Mouse (Mus musculus): Measurements from ENCODE around the gene Man1a2. TPM values are rescaled to one million over a fixed set of nuclear protein-coding genes. Genes with fewer than 3 reads are reported as not detected.

Gene Man1a2
- polyA plus RNA-seq, 1 experiment from 2014 or later, result 61.3 TPM

DNA sequence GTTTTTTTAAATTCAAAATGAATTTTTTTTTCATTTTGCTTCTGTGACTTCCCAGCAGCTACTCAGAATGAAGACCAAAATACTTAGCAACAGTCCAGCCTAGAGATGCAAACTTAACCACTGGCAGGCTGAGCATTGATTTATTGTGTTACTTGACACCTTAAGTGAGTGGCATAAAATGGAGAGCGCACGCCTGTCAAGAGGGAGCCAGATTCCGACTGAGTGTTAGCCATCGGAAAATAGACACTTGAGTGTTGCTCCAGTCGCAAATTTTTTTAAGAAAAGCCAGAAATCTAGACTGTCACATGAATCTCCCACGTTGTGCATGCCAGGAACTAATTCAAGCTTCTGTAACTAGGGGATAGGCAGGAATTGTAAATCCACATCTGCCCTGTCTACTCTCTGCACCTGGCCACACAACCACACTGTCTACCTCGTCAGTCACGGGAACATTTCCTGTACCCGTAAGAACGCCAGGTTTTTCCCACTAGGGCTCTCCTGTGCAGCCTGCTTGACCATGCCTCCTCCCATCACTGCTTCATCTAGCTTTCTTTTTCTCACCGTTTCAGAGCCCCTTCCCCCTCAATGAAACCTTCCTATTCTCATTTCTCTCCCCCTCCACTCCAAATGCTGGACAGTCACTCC lies 3.7 kb downstream of the Man1a2 start:
- Histone ChIP-seq H3K27me3 (no peaks in the 10 kb centered on the region), H3K4me2 (replicated peaks) (peak overlapping the region; percentile 73), H3K4me3 (peak overlapping the region; percentile 26), H3K36me3 (no peaks in the 10 kb centered on the region), H3K9me3 (no peaks in the 10 kb centered on the region), H3K27ac (replicated peaks) (no peak overlapping the region), H3K9ac (replicated peaks) (no peak overlapping the region), H3K4me1 (peaks cover 35% of the 10 kb centered on the region)
- WGBS, result 26% methylated on average over 11 of the region's 11 CpGs
- ATAC-seq (ENCODE audit: low FRiP score, low read depth), result no peak

DNA sequence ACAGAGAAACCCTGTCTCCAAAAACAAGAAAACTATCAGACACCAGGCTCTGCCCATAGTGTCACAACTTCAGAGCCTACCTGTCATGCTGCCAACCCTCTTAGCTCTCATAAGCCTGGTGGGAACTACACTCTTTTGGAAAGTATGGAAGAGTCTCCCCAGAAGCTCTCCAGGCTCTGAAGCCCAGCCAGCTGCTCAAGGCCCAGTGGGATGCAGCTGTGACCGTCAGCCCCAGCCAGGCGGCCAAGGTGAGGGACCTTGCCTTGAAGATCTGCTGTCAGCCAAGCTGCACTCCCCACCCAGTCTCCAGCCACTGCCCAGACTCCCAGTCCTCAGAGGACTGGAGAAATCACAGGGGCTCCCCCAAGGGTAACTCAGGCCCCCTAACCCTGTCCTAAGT lies 5.1 kb downstream of the Man1a2 start:
- no peak overlapping the region for H3K9ac ChIP-seq (replicated peaks)
- ATAC-seq (ENCODE audit: low FRiP score, low read depth), result no peak
- H3K36me3 ChIP-seq, result no peaks in the 10 kb centered on the region
- H3K27me3 ChIP-seq, result no peaks in the 10 kb centered on the region
- WGBS, result 81% methylated on average over 2 of the region's 2 CpGs
- no peaks in the 10 kb centered on the region for H3K9me3 ChIP-seq
- H3K4me1 ChIP-seq, result peaks cover 35% of the 10 kb centered on the region
- H3K4me3 ChIP-seq, result no peak overlapping the region
- no peak overlapping the region for H3K27ac ChIP-seq (replicated peaks)
- H3K4me2 ChIP-seq (replicated peaks), result no peak overlapping the region

DNA sequence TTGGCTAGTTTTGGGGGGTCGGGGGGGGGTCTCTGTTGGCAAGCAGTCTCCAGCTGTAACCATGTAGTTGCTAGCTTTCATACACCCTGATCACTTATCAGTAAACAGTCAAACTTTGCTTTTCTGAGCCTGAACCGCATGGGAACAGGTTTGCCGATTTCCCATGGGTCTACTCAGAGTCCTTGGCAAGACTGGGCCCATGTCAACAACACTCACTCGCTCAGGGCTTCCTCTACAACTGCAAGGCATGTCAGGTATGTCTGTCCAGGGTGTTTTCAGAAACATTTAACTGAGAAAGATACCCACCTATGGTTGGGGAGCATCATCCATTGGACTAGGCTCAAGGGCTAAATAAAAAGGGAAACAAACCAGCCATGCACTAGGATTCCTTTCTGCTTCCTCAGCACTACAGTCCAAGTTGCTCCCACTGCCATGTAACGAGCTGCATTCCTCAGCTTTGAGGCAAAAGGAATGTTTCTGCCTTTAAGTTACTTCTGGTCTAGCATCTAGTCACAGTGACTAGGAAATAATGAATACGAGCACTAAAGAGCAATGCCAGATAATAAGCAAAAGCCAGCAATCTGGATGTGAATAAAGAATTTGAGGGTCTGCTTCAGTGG lies 6.2 kb downstream of the Man1a2 start:
- no peaks in the 10 kb centered on the region for H3K9me3 ChIP-seq
- WGBS, result 91% methylated on average over 6 of the region's 6 CpGs
- H3K36me3 ChIP-seq, result no peaks in the 10 kb centered on the region
- H3K4me1 ChIP-seq, result peaks cover 32% of the 10 kb centered on the region
- H3K4me3 ChIP-seq, result no peak overlapping the region
- H3K27ac ChIP-seq (replicated peaks), result no peak overlapping the region
- no peaks in the 10 kb centered on the region for H3K27me3 ChIP-seq
- no peak overlapping the region for H3K9ac ChIP-seq (replicated peaks)
- no peak overlapping the region for H3K4me2 ChIP-seq (replicated peaks)
- ATAC-seq (ENCODE audit: low FRiP score, low read depth), result no peak

DNA sequence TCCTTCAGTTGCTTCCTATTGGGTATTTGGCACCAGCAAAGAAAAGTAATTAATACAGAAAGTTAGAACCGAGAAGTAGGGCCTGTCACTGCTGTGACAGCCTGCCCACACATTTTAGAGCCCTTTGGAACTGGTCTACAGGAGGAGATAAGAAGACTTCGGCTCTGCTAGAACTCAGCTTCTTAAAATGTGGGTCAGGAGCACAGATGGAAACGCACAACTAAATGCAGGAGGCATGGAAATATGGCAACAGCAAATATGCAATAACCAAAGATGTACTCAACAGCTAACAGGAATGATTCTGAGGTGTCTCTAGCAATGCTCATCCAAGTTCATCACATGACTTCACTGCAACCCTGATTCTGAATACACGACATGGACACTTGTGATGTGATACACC lies 10.2 kb downstream of the Man1a2 start:
- 0 out of 2 replicates have a peak, but pooled peaks cover 6% of the 10 kb centered on the region for H3K4me1 ChIP-seq
- ATAC-seq (ENCODE audit: low FRiP score, low read depth), result no peak
- H3K27me3 ChIP-seq, result no peaks in the 10 kb centered on the region
- H3K4me3 ChIP-seq, result no peak overlapping the region
- H3K4me2 ChIP-seq (replicated peaks), result no peak overlapping the region
- H3K9ac ChIP-seq (replicated peaks), result no peak overlapping the region
- H3K9me3 ChIP-seq, result no peaks in the 10 kb centered on the region
- 91% methylated on average over 4 of the region's 4 CpGs for WGBS
- H3K36me3 ChIP-seq, result no peaks in the 10 kb centered on the region
- no peak overlapping the region for H3K27ac ChIP-seq (replicated peaks)

DNA sequence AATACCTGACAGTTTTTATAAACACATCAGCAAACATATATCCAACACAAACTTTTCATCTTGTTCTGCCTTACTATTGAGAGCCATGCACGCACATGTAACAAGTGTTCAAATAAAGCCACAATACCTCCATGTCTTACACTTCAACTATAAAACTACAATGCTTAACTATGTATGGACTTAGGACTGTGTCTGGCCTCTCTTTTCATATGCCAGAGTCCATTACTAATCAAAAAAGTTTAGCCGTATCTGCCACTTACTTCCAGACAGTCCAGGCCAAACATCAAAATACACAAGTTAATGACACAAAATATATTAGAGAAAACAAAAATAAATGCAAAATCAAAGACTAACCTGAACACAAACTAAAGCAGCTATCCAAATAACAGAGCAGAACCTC lies 14.9 kb downstream of the Man1a2 start:
- no peak for ATAC-seq (ENCODE audit: low FRiP score, low read depth)
- no peaks in the 10 kb centered on the region for H3K9me3 ChIP-seq
- H3K27me3 ChIP-seq, result no peaks in the 10 kb centered on the region
- no peak overlapping the region for H3K4me2 ChIP-seq (replicated peaks)
- no peak overlapping the region for H3K27ac ChIP-seq (replicated peaks)
- H3K36me3 ChIP-seq, result no peaks in the 10 kb centered on the region
- H3K4me3 ChIP-seq, result no peak overlapping the region
- H3K4me1 ChIP-seq, result no peaks in the 10 kb centered on the region
- H3K9ac ChIP-seq (replicated peaks), result no peak overlapping the region
- 92% methylated on average over 2 of the region's 2 CpGs for WGBS

DNA sequence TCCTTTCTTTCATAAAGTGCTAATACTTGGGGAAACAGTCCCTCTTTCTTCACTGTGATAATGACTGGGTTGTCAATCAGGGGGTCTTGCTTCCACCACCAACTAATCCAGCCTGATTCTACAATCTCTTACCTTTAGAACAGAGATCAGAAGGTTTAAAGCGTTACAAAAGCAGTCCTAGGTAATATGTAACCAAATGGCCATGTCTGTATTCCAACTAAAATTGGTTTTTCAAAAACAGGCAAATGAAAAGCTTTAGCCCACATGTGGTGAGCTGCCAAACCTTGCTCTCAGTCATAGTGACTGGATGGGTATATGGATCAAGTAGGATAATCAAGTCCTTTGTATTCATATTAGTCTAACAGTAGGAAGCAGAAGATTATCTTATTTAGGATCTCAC lies 32.0 kb downstream of the Man1a2 start:
- WGBS, result 90% methylated on average over 1 of the region's 1 CpGs
- no peak overlapping the region for H3K27ac ChIP-seq (replicated peaks)
- H3K4me1 ChIP-seq, result no peaks in the 10 kb centered on the region
- no peak overlapping the region for H3K9ac ChIP-seq (replicated peaks)
- H3K9me3 ChIP-seq, result no peaks in the 10 kb centered on the region
- H3K4me3 ChIP-seq, result no peak overlapping the region
- H3K27me3 ChIP-seq, result no peaks in the 10 kb centered on the region
- no peak overlapping the region for H3K4me2 ChIP-seq (replicated peaks)
- ATAC-seq (ENCODE audit: low FRiP score, low read depth), result no peak
- peaks cover 6% of the 10 kb centered on the region; the same call in 1 of the 2 replicates for H3K36me3 ChIP-seq

DNA sequence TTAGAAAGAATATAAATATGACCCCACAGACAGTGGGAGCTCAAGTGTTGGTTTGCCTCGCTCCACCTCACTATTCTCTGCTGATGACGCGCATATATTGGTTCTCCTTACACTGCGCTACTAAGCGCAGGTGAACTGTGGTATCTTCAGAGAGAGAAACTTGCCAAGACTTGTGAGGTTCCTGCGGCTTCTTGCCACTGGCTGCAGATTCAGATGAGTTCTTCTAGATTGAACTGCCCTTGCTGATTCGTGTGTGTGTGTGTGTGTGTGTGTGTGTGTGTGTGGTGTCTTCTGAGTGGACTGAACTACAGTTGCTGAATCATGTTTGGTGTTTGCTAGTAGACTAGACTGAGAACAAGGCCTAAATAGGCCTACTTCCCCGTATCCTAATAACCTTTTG lies 43.7 kb downstream of the Man1a2 start:
- H3K9me3 ChIP-seq, result no peaks in the 10 kb centered on the region
- no peak for ATAC-seq (ENCODE audit: low FRiP score, low read depth)

DNA sequence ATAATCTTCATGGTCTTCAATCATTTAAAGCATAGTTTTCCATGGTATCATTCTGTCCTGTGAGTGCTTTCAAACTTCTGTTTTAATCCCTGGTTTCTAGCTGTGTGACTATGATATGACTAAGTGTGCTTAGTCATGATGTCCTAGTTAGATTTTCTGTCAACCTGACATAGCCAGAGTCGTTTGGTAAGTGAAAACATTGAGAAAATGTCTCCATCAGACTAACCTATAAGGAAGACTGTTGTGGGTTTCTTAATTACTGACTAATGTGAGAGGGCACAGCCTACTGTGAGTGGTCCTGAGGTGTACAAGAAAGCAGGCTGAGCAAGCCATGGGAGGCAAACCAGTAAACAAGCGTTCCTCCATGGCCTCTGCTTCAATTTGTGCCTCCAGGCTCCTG lies 49.0 kb downstream of the Man1a2 start:
- no peak for ATAC-seq (ENCODE audit: low FRiP score, low read depth)
- Histone ChIP-seq H3K4me2 (replicated peaks) (no peak overlapping the region), H3K4me1 (no peaks in the 10 kb centered on the region), H3K9ac (replicated peaks) (no peak overlapping the region), H3K4me3 (no peak overlapping the region), H3K27me3 (no peaks in the 10 kb centered on the region), H3K36me3 (no peaks in the 10 kb centered on the region), H3K9me3 (no peaks in the 10 kb centered on the region), H3K27ac (replicated peaks) (no peak overlapping the region)
- WGBS, result 87% methylated on average over 2 of the region's 2 CpGs

More for the DNA sequence above, 43.7 kb downstream of the Man1a2 start:
- Histone ChIP-seq H3K27me3 (no peaks in the 10 kb centered on the region), H3K4me2 (replicated peaks) (no peak overlapping the region), H3K27ac (replicated peaks) (no peak overlapping the region), H3K4me3 (no peak overlapping the region), H3K9ac (replicated peaks) (no peak overlapping the region), H3K4me1 (no peaks in the 10 kb centered on the region), H3K36me3 (peaks cover 3% of the 10 kb centered on the region; the same call in 1 of the 2 replicates)
- 95% methylated on average over 8 of the region's 8 CpGs for WGBS

DNA sequence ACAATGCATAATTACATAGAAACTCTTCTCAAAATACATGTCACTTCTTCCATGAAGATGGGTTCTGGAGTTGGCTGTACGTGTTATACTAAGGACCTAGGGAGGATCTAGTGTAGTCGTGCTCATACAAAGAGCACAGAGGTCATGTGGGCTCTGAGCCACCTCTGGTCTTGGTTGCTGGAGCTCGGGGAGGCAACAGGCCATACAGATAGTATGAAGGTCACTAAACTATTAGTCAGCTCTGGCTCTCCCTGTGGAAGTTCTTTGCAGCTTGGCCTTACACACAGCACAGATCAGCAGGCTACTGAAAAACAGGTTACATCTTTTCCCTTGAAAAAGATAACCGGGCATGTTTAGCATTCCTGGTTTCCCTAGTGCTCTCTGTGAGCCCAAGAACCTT lies 50.5 kb downstream of the Man1a2 start:
- H3K27me3 ChIP-seq, result no peaks in the 10 kb centered on the region

DNA sequence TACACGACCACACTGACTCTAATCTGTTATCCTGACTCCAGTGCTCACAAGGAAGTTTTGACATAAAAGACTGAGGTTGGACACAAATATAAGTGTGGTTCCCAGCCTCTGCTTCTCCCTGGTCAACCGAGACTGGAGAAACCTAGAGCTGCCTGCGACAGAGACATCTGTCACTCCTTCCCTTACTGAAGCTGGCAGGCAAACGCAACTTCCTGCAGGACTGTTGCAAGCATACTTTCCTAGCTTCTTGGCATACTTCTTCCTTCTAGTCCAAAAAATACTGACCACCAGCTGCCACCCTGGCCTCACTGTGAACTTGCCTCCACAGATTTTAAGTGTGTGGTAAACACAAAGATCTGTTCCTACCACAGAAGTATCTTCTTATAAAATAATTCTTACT lies 66.8 kb downstream of the Man1a2 start:
- Histone ChIP-seq H3K4me3 (no peak overlapping the region), H3K4me2 (replicated peaks) (no peak overlapping the region), H3K36me3 (no peaks in the 10 kb centered on the region), H3K4me1 (no peaks in the 10 kb centered on the region), H3K9ac (replicated peaks) (no peak overlapping the region), H3K9me3 (no peaks in the 10 kb centered on the region), H3K27me3 (no peaks in the 10 kb centered on the region), H3K27ac (replicated peaks) (no peak overlapping the region)
- ATAC-seq (ENCODE audit: low FRiP score, low read depth), result no peak
- whole genome bisulfite sequencing, result 82% methylated on average over 4 of the region's 4 CpGs

More for the DNA sequence above, 50.5 kb downstream of the Man1a2 start:
- no peak for ATAC-seq (ENCODE audit: low FRiP score, low read depth)
- Histone ChIP-seq H3K36me3 (no peaks in the 10 kb centered on the region), H3K9ac (replicated peaks) (no peak overlapping the region), H3K9me3 (no peaks in the 10 kb centered on the region), H3K4me1 (no peaks in the 10 kb centered on the region), H3K4me3 (no peak overlapping the region), H3K4me2 (replicated peaks) (no peak overlapping the region), H3K27ac (replicated peaks) (no peak overlapping the region)
- 95% methylated on average over 4 of the region's 4 CpGs for WGBS

DNA sequence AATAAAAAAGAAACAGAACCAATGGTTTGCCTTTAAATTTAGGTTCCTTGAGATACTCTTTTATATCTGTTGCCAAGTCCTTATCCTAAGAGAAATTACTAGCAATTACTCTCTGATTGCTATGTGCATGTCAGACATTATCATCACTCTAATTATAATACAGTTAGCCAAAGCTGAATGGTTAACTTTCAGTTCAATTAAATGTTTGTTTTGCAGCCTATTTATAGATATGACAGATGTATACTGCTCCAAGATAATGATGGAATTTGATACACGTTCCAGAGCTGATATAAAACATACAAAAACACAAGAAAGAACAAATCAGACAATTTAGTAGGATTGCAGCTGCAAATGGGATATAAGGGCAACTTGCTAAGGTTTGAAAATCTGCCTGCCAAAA lies 74.4 kb downstream of the Man1a2 start:
- H3K4me1 ChIP-seq, result no peaks in the 10 kb centered on the region
- H3K9ac ChIP-seq (replicated peaks), result no peak overlapping the region
- no peaks in the 10 kb centered on the region for H3K9me3 ChIP-seq
- H3K4me2 ChIP-seq (replicated peaks), result no peak overlapping the region
- no peak for ATAC-seq (ENCODE audit: low FRiP score, low read depth)
- no peaks in the 10 kb centered on the region for H3K36me3 ChIP-seq
- H3K27ac ChIP-seq (replicated peaks), result no peak overlapping the region
- H3K27me3 ChIP-seq, result no peaks in the 10 kb centered on the region
- 70% methylated on average over 1 of the region's 1 CpGs for WGBS
- no peak overlapping the region for H3K4me3 ChIP-seq

DNA sequence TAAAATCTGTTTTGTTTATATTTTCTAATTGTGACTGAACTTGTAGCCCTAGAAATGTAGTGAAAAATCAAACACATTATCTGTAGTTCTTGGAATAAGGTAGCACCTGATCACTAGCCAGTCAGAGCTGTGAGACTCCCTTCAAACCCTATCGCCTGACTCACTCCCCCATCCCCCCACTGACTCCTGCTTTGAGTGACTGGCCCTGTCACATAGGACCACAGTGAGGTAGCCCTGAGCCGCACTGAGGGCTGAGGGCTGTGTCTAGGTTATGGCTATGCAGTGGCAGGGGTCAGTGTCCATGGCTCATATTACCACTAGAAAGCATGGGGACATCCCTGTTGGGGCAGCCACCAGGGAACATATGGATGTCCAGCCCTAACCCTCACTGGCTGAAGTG lies 80.8 kb downstream of the Man1a2 start:
- Histone ChIP-seq H3K9me3 (no peaks in the 10 kb centered on the region), H3K36me3 (no peaks in the 10 kb centered on the region), H3K9ac (replicated peaks) (no peak overlapping the region), H3K27ac (replicated peaks) (no peak overlapping the region), H3K27me3 (no peaks in the 10 kb centered on the region), H3K4me2 (replicated peaks) (no peak overlapping the region), H3K4me1 (no peaks in the 10 kb centered on the region), H3K4me3 (no peak overlapping the region)
- WGBS, result 90% methylated on average over 2 of the region's 2 CpGs
- no peak for ATAC-seq (ENCODE audit: low FRiP score, low read depth)
